Mouse (Mus musculus): ENCODE data around the gene Numb. TPM values are rescaled to one million over a fixed set of nuclear protein-coding genes. Genes with fewer than 3 reads are reported as not detected.

Gene Numb
- 28.9 and 34.4 TPM in 2 replicates for polyA plus RNA-seq (2015; fragmentation: Nextera tagmentation; extraction: Ambion mirVana)

DNA sequence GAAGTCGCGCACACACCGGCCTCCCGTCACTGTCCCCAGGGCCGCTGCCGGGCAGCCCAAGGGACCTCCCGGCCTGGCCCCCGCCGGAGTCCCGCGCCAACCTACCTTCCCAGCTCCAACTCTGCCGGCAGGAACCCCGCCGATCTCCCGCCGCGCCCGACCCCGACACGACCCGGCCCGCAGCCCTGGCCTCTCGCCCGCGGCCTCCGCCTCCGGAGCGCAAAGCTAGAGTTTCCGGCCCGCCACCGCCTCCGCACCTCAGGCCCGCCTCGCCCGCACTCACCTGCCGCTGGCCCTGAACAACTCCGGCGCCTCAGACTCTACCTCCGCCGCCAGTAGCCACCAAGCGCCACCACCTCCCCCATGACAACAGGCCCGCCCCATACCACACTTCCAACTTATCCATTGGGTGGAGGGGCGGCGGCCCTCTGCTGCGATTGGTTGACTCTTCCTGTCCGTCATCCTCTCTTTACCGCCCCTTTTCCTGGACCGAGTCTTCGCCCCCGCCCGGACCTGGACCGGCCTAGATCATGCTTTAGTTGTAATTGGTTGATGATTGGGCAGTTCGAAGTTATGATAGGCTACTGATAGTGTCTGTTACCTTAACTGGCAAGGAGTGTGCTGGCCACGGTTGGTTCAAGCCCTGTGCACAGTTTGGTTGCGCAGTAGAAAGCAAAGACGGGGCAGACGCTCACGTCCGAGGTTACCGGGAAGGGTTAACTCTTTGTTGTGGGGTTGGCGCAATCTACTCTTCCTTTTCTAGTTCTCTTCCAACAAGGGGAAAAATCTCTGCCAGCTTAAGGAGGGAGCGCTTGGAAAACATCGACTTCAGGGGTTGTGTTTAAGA, at the start of gene Numb:
Gene Numb, minus strand, starts transcription at position 400 of the 847 bp plus-strand sequence.
- peak within 1 kb of the TSS; percentile 93 for H3K4me2 ChIP-seq (replicated peaks; ENCODE audit: low read depth)
- no peaks in the 10 kb centered on the region for H3K36me3 ChIP-seq (ENCODE audit: control insufficient read depth, insufficient read depth)
- under 1% methylated on average over 57 of the region's 63 CpGs for WGBS
- peak within 1 kb of the TSS; percentile 98 for H3K9ac ChIP-seq (ENCODE audit: low read depth, low read length)
- no peaks in the 10 kb centered on the region for H3K9me3 ChIP-seq (ENCODE audit: control insufficient read depth)
- ATAC-seq: peak; percentile 99
- no peak for TF ChIP-seq CTCF (IDR thresholded peaks at IDR 0.05; ENCODE audit: low read depth)
- no peaks in the 10 kb centered on the region for H3K27me3 ChIP-seq (replicated peaks; ENCODE audit: control insufficient read depth, insufficient read depth, low read length)
- H3K27ac ChIP-seq (ENCODE audit: low read depth, low read length): peak within 1 kb of the TSS; percentile 98
- peaks cover 13% of the 10 kb centered on the region; the same call in 1 of the 2 replicates for H3K4me1 ChIP-seq (replicated peaks; ENCODE audit: control insufficient read depth, insufficient read depth, low read length)
- H3K4me3 ChIP-seq (ENCODE audit: low read depth, low read length): peak within 1 kb of the TSS; percentile 97

- TF ChIP-seq CTCF (IDR thresholded peaks at IDR 0.05; ENCODE audit: low read depth): no peak
- H3K4me3 ChIP-seq (ENCODE audit: low read depth, low read length): no peak overlapping the region
- H3K9ac ChIP-seq (ENCODE audit: low read depth, low read length): no peak overlapping the region
- no peaks in the 10 kb centered on the region for H3K9me3 ChIP-seq (ENCODE audit: control insufficient read depth)
- H3K27me3 ChIP-seq (replicated peaks; ENCODE audit: control insufficient read depth, insufficient read depth, low read length): no peaks in the 10 kb centered on the region
- no peaks in the 10 kb centered on the region for H3K36me3 ChIP-seq (ENCODE audit: control insufficient read depth, insufficient read depth)
- no peak for ATAC-seq
- H3K4me1 ChIP-seq (replicated peaks; ENCODE audit: control insufficient read depth, insufficient read depth, low read length): no peaks in the 10 kb centered on the region
- no peak overlapping the region for H3K27ac ChIP-seq (ENCODE audit: low read depth, low read length)
- 86% methylated on average over 7 of the region's 7 CpGs for WGBS
- no peak overlapping the region for H3K4me2 ChIP-seq (replicated peaks; ENCODE audit: low read depth)
These were observed 43.5 kb upstream of the Numb start for GRCm38 (mm10) chr12:83965235-83965634.

- Histone ChIP-seq H3K4me3 (ENCODE audit: low read depth, low read length) (no peak overlapping the region), H3K27ac (ENCODE audit: low read depth, low read length) (no peak overlapping the region), H3K36me3 (ENCODE audit: control insufficient read depth, insufficient read depth) (no peaks in the 10 kb centered on the region), H3K9me3 (ENCODE audit: control insufficient read depth) (no peaks in the 10 kb centered on the region), H3K4me1 (replicated peaks; ENCODE audit: control insufficient read depth, insufficient read depth, low read length) (0 out of 2 replicates have a peak, but pooled peaks cover 2% of the 10 kb centered on the region), H3K9ac (ENCODE audit: low read depth, low read length) (no peak overlapping the region), H3K4me2 (replicated peaks; ENCODE audit: low read depth) (no peak overlapping the region), H3K27me3 (replicated peaks; ENCODE audit: control insufficient read depth, insufficient read depth, low read length) (no peaks in the 10 kb centered on the region)
- ATAC-seq: no peak
- no peak for TF ChIP-seq CTCF (IDR thresholded peaks at IDR 0.05; ENCODE audit: low read depth)
- 85% methylated on average over 9 of the region's 9 CpGs for WGBS
These were observed 36.5 kb upstream of the Numb start for GRCm38 (mm10) chr12:83958278-83958677.

- Histone ChIP-seq H3K4me2 (replicated peaks; ENCODE audit: low read depth) (peak overlapping the region; percentile 96), H3K36me3 (ENCODE audit: control insufficient read depth, insufficient read depth) (no peaks in the 10 kb centered on the region), H3K27ac (ENCODE audit: low read depth, low read length) (peak overlapping the region; percentile 90; the same call in 1 of the 2 replicates), H3K4me1 (replicated peaks; ENCODE audit: control insufficient read depth, insufficient read depth, low read length) (0 out of 2 replicates have a peak, but pooled peaks cover 3% of the 10 kb centered on the region), H3K27me3 (replicated peaks; ENCODE audit: control insufficient read depth, insufficient read depth, low read length) (no peaks in the 10 kb centered on the region), H3K9ac (ENCODE audit: low read depth, low read length) (peak overlapping the region; percentile 82), H3K4me3 (ENCODE audit: low read depth, low read length) (peak overlapping the region; percentile 82), H3K9me3 (ENCODE audit: control insufficient read depth) (no peaks in the 10 kb centered on the region)
- TF ChIP-seq CTCF (IDR thresholded peaks at IDR 0.05; ENCODE audit: low read depth): no peak
- 38% methylated on average over 32 of the region's 32 CpGs for WGBS
- ATAC-seq: no peak; the same call in 1 of the 2 replicates
These were observed 30.2 kb upstream of the Numb start for GRCm38 (mm10) chr12:83951711-83952575.

- Histone ChIP-seq H3K4me2 (replicated peaks; ENCODE audit: low read depth) (peak overlapping the region; percentile 96), H3K9ac (ENCODE audit: low read depth, low read length) (peak overlapping the region; percentile 82), H3K4me3 (ENCODE audit: low read depth, low read length) (peak overlapping the region; percentile 82), H3K36me3 (ENCODE audit: control insufficient read depth, insufficient read depth) (no peaks in the 10 kb centered on the region), H3K4me1 (replicated peaks; ENCODE audit: control insufficient read depth, insufficient read depth, low read length) (0 out of 2 replicates have a peak, but pooled peaks cover 3% of the 10 kb centered on the region), H3K27me3 (replicated peaks; ENCODE audit: control insufficient read depth, insufficient read depth, low read length) (no peaks in the 10 kb centered on the region), H3K27ac (ENCODE audit: low read depth, low read length) (peak overlapping the region; percentile 90), H3K9me3 (ENCODE audit: control insufficient read depth) (no peaks in the 10 kb centered on the region)
- peak; percentile 57 for ATAC-seq
- WGBS: under 1% methylated on average over 108 of the region's 116 CpGs
- no peak for TF ChIP-seq CTCF (IDR thresholded peaks at IDR 0.05; ENCODE audit: low read depth)
These were observed 29.3 kb upstream of the Numb start for GRCm38 (mm10) chr12:83950840-83951701.

All from intestine, postnatal 0 days (tissue).